Mouse (Mus musculus) G1E (cell line): ENCODE data around the gene Scnn1b. TPM values are rescaled to one million over a fixed set of nuclear protein-coding genes. Genes with fewer than 3 reads are reported as not detected.
A peak's percentile ranks its signal among the peaks of the same experiment; 100 is the strongest.

ENCODE experiments used
- ATAC-seq: 2 replicates; pipeline ENCODE4 v1.8.0; 2016; ENCODE audit warnings: mild to moderate bottlenecking; ENCODE audit not compliant: insufficient number of reproducible peaks, poor library complexity, low FRiP score, severe bottlenecking; ENCODE audit errors: extremely low read depth
- DNase-seq: peaks from one replicate; pipeline ENCODE4 v3.0.0; 2012; ENCODE audit warnings: low spot score
- H3K27me3 ChIP-seq: 2 replicates; pipeline ENCODE4 v1.6.1; 2012; ENCODE audit warnings: mild to moderate bottlenecking, low read length, inconsistent platforms; ENCODE audit not compliant: insufficient read depth
- H3K36me3 ChIP-seq: replicated peaks from 2 replicates; pipeline ENCODE3; 2012; ENCODE audit warnings: mild to moderate bottlenecking, inconsistent platforms
- H3K4me1 ChIP-seq: 2 replicates; pipeline ENCODE4 v1.6.1; 2012; ENCODE audit warnings: low read depth, low read length, inconsistent platforms, mixed read lengths; ENCODE audit not compliant: insufficient read depth
- H3K4me3 ChIP-seq: 2 replicates; pipeline ENCODE4 v1.5.1; 2012; ENCODE audit warnings: low read depth, mild to moderate bottlenecking, inconsistent platforms, low read length, moderate library complexity, mixed read lengths
- H3K9me3 ChIP-seq: replicated peaks from 2 replicates; pipeline ENCODE4 v1.6.1; 2012; ENCODE audit warnings: inconsistent platforms
- CTCF ChIP-seq: IDR thresholded peaks from 2 replicates; pipeline ENCODE4 v1.5.1; 2012; ENCODE audit warnings: low read depth, low read length, inconsistent platforms, mixed read lengths
- GATA1 ChIP-seq: IDR thresholded peaks from 2 replicates; pipeline ENCODE4 v1.6.1; 2012; ENCODE audit warnings: borderline replicate concordance, low read length, inconsistent platforms, mixed read lengths
- GATA2 ChIP-seq: IDR thresholded peaks from 2 replicates; pipeline ENCODE4 v1.6.1; 2012; ENCODE audit warnings: low read depth, low read length, inconsistent platforms, borderline replicate concordance
- POLR2AphosphoS5 ChIP-seq: IDR thresholded peaks from 2 replicates; pipeline ENCODE4 v1.6.1; 2012; ENCODE audit warnings: low read depth, low read length, inconsistent platforms; ENCODE audit not compliant: insufficient replicate concordance
- TAL1 ChIP-seq: conservative IDR thresholded peaks from 2 replicates; pipeline ENCODE4 v1.6.1; 2012; ENCODE audit warnings: low read depth, low read length, inconsistent platforms, mixed read lengths
- polyA plus RNA-seq: library from polyadenylated mRNA; stranded (reverse); fragments of >175 nt; gene quantifications from 2 replicates; pipeline ENCODE4 v1.2.3, GENCODE M21; 2012
- total RNA-seq, 2 experiments: library from RNA; stranded (forward) in 1 of 2; stranded (reverse) in 1 of 2; fragments of 200-1000 nt in 1 of 2; fragments of >200 nt in 1 of 2; fragmentation: Nextera tagmentation in 1 of 2; gene quantifications; 2 replicates each; pipeline ENCODE4 v1.2.3; 2014 to 2017

Scnn1b gene
- total and polyA plus RNA-seq, 3 experiments, result 0.11 TPM; not detected in 2

DNA sequence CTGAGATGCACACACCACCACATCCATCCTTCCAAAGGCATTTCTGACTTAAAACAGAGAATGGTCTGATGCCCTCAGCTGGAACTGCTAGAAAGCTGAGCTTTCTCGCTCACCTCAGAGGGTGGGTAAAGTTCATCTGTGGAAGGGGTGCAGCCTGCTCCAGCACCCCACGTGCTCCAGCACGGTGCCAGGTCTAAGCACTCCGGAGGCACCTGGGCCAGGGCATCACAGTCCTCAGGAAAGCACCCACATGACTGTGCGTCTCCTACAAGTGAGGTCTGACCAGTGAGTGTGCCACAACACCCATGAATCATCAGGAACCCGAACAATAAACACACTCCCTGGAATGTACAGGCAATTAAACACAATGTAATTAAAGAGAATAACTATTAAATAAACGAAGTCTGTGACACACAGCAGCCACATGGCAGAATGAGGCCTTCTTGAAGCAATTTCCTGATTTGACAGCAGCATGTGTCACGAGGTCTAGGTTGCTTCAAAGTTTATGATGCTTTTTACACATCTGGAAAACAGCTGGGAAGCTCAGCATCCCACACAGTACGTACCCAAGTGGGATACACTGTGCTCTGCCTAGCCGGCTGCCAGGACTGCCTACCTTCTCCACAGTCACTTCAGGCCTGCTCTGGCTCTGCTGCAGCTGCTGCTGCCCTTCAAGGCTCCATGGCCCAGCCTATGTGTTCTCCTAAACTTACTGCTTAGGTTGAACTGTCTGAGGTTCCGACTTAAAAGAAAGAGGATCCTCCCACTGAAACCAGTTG lies 90.2 kb downstream of the Scnn1b start:
- Histone ChIP-seq H3K9me3 (no peaks in the 10 kb centered on the region), H3K4me1 (no peaks in the 10 kb centered on the region), H3K36me3 (peaks cover 79% of the 10 kb centered on the region), H3K4me3 (no peak overlapping the region), H3K27me3 (no peaks in the 10 kb centered on the region)
- no peak for TF ChIP-seq POLR2AphosphoS5
- DNase-seq (no peak), ATAC-seq (no peak)

DNA sequence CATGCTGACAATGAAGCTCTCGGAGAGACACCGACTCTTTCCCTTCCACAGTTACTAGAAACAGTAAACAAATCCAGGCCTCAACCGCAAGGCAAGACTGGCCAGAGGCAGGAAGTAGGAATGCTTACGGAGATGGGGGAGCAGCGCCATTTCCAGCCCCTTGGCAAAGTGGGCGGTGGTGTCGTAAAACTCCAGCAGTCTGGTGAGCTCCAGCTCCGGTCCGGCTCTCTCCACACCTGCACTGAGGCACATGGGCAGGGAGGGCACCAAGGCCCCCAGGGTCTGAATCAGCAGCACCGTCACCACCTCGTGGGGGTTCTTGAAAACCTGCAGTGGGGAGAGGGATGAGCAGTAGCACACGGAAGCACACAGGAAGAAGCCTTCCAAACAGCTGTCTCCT lies 91.0 kb downstream of the Scnn1b start:
- Histone ChIP-seq H3K4me1 (no peaks in the 10 kb centered on the region), H3K4me3 (no peak overlapping the region), H3K9me3 (no peaks in the 10 kb centered on the region), H3K36me3 (peaks cover 78% of the 10 kb centered on the region), H3K27me3 (no peaks in the 10 kb centered on the region)
- no peak for ATAC-seq
- DNase-seq, result no peak
- TF ChIP-seq GATA2 (no peak), CTCF (no peak), POLR2AphosphoS5 (no peak), GATA1 (no peak), TAL1 (no peak)

DNA sequence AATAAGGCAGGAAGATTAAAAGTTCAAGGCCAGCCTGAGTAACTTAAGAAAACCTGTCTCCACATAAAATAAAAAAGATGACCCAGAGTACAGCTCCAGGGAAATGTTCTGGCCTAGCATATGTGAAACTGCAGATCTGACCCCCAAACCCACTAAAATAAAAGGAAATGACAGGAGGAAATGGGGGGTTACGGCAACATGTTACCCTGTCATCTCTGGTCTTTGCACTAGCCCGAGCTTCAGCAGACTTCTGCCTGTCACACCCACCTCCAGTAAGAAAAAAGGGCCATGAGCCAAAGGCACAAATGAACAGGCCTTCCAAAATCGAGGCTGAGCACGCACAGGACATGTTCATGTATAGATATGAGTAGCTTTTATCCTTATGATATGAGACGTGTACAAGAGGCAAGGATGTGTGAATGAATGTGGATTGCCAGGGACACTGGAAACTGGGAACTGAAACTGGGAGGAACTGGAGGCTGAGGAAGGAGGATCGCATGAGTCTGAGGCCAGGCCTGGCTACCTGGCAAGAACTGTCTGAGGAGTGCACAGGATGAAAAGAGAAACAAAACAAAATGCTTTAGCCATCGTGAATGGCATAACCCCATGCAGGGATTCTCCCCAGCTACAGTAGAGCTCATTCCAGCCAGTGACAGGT lies 97.2 kb downstream of the Scnn1b start:
- no peaks in the 10 kb centered on the region for H3K9me3 ChIP-seq
- H3K27me3 ChIP-seq, result no peaks in the 10 kb centered on the region
- H3K4me3 ChIP-seq, result no peak overlapping the region
- TF ChIP-seq TAL1 (no peak), GATA2 (no peak), GATA1 (no peak), CTCF (no peak), POLR2AphosphoS5 (no peak)
- no peak for ATAC-seq
- peaks cover 82% of the 10 kb centered on the region for H3K36me3 ChIP-seq
- H3K4me1 ChIP-seq, result peaks cover 8% of the 10 kb centered on the region
- no peak for DNase-seq

DNA sequence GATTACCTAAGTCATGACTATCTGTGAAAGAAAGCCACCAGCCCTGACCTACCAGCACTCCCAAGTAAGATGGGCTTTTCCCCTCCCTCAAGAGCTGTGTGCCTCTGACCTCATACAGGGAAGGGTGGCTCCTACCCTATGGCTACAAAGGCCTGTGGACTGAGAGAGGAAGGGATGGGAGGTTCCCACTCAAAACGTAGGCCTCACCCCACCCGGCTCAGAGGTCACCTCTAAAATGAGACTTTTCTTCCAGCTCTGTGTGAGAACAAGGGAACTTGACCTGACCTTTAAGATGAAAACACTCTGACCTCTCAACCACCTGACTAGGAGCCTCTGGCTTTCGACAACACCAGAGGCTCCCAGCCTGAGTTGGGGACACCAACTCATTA lies 97.7 kb downstream of the Scnn1b start:
- ATAC-seq, result no peak
- Histone ChIP-seq H3K36me3 (peaks cover 79% of the 10 kb centered on the region), H3K4me1 (peaks cover 8% of the 10 kb centered on the region), H3K9me3 (no peaks in the 10 kb centered on the region), H3K27me3 (no peaks in the 10 kb centered on the region), H3K4me3 (no peak overlapping the region)
- no peak for DNase-seq
- TF ChIP-seq TAL1 (no peak), GATA2 (no peak), CTCF (no peak), POLR2AphosphoS5 (no peak), GATA1 (no peak)

DNA sequence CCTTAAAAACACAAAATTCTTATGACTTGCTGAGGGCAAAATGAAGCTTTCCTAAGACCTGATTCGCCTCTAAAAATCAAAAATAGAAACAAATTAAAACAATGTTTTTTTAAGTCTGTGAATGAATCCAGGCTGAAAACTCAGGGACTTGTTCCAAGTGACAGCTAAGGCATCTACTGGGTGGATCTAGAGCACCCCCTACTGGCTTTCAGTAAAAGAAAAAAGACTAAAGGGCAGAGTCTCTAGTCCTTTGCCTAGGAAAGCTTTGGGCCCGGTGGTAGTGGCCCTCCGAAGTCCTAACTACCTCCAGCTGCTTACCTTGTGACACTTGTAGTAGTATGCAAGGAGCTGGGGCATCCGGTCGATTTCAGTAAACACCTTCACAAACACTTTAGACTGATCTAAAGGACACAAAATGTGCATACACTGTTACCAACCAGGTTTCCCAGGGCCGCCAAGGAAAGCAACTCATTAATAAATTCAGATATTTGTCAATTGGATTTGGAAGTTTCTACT lies 99.1 kb downstream of the Scnn1b start:
- ATAC-seq (no peak; the same call in 1 of the 2 replicates), DNase-seq (peak; percentile 11)
- Histone ChIP-seq H3K4me3 (no peak overlapping the region), H3K4me1 (peaks cover 17% of the 10 kb centered on the region), H3K27me3 (no peaks in the 10 kb centered on the region), H3K9me3 (no peaks in the 10 kb centered on the region), H3K36me3 (peaks cover 78% of the 10 kb centered on the region)
- TF ChIP-seq CTCF (no peak), GATA1 (no peak), POLR2AphosphoS5 (no peak), GATA2 (no peak), TAL1 (no peak)

DNA sequence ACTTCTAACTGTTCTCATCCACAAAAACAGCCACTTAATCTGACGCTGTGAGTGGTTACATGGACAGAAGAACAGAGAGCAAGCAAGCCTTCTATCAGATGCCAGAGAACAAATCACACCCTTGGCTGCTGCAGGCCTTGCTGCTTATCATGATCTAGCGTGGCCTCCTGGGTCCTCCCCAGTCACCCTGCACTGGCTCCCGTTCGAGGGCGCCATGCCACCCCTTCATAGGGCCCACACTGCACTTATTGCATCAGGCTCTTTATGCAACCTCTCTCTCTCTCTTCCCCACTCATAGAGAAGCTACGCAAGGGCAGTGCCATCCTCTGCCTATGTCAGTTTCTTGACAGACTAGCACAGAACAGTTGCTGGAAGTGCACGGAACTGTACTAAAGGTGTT lies 101.3 kb downstream of the Scnn1b start:
- H3K27me3 ChIP-seq, result no peaks in the 10 kb centered on the region
- H3K4me3 ChIP-seq, result no peak overlapping the region
- no peak for DNase-seq
- peaks cover 83% of the 10 kb centered on the region for H3K36me3 ChIP-seq
- no peak for TF ChIP-seq TAL1
- no peak for TF ChIP-seq GATA1
- TF ChIP-seq CTCF, result no peak
- no peak for TF ChIP-seq GATA2
- no peak for TF ChIP-seq POLR2AphosphoS5
- peaks cover 30% of the 10 kb centered on the region for H3K4me1 ChIP-seq
- ATAC-seq, result no peak
- no peaks in the 10 kb centered on the region for H3K9me3 ChIP-seq

Other genes with a start within 250 kb of the Scnn1b start
- 15.5 and 24.6 TPM in 2 replicates for gene Usp31, start 157.8 kb upstream of the Scnn1b start, total RNA-seq (2014; fragmentation: Nextera tagmentation)
- 12.5 and 13.4 TPM in 2 replicates for gene Usp31, start 157.8 kb upstream of the Scnn1b start, total RNA-seq (2017)
- gene Usp31, start 157.8 kb upstream of the Scnn1b start, polyA plus RNA-seq, result 1.4 and 1.6 TPM in 2 replicates
- gene Scnn1g, start 130.6 kb upstream of the Scnn1b start, total RNA-seq (2014; fragmentation: Nextera tagmentation), result not detected in 2 replicates
- gene Scnn1g, start 130.6 kb upstream of the Scnn1b start, total RNA-seq (2017), result 0.11 TPM in 1 of 2 replicates, not detected in the other
- not detected in 2 replicates for gene Scnn1g, start 130.6 kb upstream of the Scnn1b start, polyA plus RNA-seq
- 26.2 and 32.7 TPM in 2 replicates for gene Cog7, start 116.7 kb downstream of the Scnn1b start, total RNA-seq (2014; fragmentation: Nextera tagmentation)
- gene Cog7, start 116.7 kb downstream of the Scnn1b start, total RNA-seq (2017), result 19.3 and 20.5 TPM in 2 replicates
- 9.0 and 9.2 TPM in 2 replicates for gene Cog7, start 116.7 kb downstream of the Scnn1b start, polyA plus RNA-seq
- gene Gga2, start 156.2 kb downstream of the Scnn1b start, total RNA-seq (2014; fragmentation: Nextera tagmentation), result 174 and 198 TPM in 2 replicates
- gene Gga2, start 156.2 kb downstream of the Scnn1b start, total RNA-seq (2017), result 314 and 315 TPM in 2 replicates
- gene Gga2, start 156.2 kb downstream of the Scnn1b start, polyA plus RNA-seq, result 299 and 333 TPM in 2 replicates
- 49.3 and 49.6 TPM in 2 replicates for gene Ubfd1, start 202.1 kb downstream of the Scnn1b start, total RNA-seq (2014; fragmentation: Nextera tagmentation)
- gene Ubfd1, start 202.1 kb downstream of the Scnn1b start, total RNA-seq (2017), result 49.7 and 52.2 TPM in 2 replicates
- gene Ubfd1, start 202.1 kb downstream of the Scnn1b start, polyA plus RNA-seq, result 32.9 and 38.1 TPM in 2 replicates
- gene Ears2, start 202.2 kb downstream of the Scnn1b start, total RNA-seq (2014; fragmentation: Nextera tagmentation), result 12.8 and 14.4 TPM in 2 replicates
- gene Ears2, start 202.2 kb downstream of the Scnn1b start, total RNA-seq (2017), result 7.9 and 9.7 TPM in 2 replicates
- 16.3 and 17.0 TPM in 2 replicates for gene Ears2, start 202.2 kb downstream of the Scnn1b start, polyA plus RNA-seq
- 161 and 182 TPM in 2 replicates for gene Ndufab1, start 236.8 kb downstream of the Scnn1b start, total RNA-seq (2014; fragmentation: Nextera tagmentation)
- gene Ndufab1, start 236.8 kb downstream of the Scnn1b start, total RNA-seq (2017), result 89.3 and 121 TPM in 2 replicates
- gene Ndufab1, start 236.8 kb downstream of the Scnn1b start, polyA plus RNA-seq, result 1,259 and 1,762 TPM in 2 replicates